Mouse (Mus musculus): ENCODE measurements at regions not wholly inside any gene's neighbourhood (a gene's known extent, or its start where the extent isn't known, plus 50 kb on each side); places are given as distances from the start of the nearest gene placed in this dataset.
"Not testable (repeated sequence)": the region's sequence is repeated elsewhere in the genome, so short reads cannot be mapped to it uniquely, and the experiment has no call there.

DNA sequence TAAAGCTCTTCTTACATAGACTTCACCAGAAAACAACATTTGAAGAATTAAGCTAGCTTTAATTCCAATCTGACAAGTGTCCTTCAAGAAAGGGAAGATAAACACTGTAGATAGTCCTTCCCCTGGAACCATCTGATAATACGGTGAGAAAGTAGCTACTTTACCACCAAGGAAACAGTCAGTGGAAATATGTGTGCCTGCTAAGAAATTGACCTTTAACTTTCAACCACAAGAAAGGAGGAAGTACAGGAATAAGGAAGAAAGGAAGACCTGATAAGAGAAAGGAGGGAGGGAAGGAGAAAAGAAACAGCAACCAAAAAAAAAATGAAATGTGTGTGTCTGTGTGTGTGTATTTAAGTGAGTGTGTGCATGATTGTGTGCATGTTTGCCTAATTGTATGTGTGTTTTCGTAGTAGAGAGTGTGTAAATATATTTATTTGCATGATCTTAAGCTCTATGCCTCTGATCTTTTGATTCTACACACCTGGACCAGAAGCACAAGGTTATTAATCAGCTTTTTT lies 831.3 kb downstream of the Pla2g4a start:
- WGBS (ENCODE audit: insufficient replicate concordance) = 10% methylated on average over 2 of the region's 2 CpGs
- H3K4me3 ChIP-seq (replicated peaks) = no peak overlapping the region
- ATAC-seq (ENCODE audit: insufficient read depth) = no peak

DNA sequence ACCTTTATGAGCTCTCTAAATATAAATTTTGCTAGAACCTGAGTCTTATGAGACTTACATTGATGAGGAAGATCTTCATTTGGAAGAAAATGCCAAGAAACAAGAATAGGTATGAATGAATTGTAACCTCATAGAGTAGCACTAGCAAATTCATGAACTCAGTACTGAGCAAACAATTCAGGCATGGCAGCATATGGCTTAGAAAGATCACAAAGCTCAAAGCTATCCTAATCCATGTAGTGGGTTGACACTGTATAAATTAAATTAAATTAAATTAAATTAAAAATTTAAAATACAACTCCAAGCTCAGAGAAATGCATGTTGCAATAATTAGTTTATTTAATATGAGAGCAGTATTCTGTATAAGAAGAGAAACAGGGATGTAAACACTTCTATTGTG lies 832.0 kb downstream of the Pla2g4a start:
- ATAC-seq (ENCODE audit: insufficient read depth) = no peak

More for the DNA sequence above, 831.3 kb downstream of the Pla2g4a start:
- Histone ChIP-seq H3K9ac (no peak overlapping the region), H3K27ac (replicated peaks) (no peak overlapping the region), H3K36me3 (replicated peaks) (no peaks in the 10 kb centered on the region), H3K27me3 (no peaks in the 10 kb centered on the region), H3K4me2 (no peak overlapping the region), H3K4me1 (replicated peaks) (no peaks in the 10 kb centered on the region), H3K9me3 (replicated peaks) (no peaks in the 10 kb centered on the region)

DNA sequence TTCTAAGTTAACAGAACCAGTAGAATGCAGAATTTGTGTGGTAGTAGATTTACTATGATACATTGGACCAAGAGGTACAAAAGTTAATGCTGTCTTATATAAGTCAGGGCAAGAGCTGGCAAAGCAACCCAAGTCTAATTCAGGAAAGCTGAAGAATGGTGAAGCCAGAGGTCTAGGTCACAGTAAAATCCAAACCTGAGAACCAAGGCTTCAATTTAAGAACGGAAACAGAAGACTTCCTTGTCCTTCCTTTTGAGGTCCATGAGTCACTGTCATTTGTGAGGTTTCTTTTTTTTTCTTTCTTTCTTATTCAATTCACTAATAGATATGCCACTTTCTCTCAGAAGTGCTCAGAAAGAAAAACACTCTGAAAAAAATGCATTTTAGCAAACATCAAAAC lies 833.4 kb downstream of the Pla2g4a start:
- ATAC-seq (ENCODE audit: insufficient read depth) = no peak
- H3K4me2 ChIP-seq = no peak overlapping the region
- H3K9ac ChIP-seq = no peak overlapping the region
- WGBS (ENCODE audit: insufficient replicate concordance) = 33% methylated on average over 1 of the region's 1 CpGs
- no peaks in the 10 kb centered on the region for H3K9me3 ChIP-seq (replicated peaks)
- H3K27ac ChIP-seq (replicated peaks) = no peak overlapping the region
- no peaks in the 10 kb centered on the region for H3K36me3 ChIP-seq (replicated peaks)
- no peaks in the 10 kb centered on the region for H3K27me3 ChIP-seq
- H3K4me3 ChIP-seq (replicated peaks) = no peak overlapping the region
- H3K4me1 ChIP-seq (replicated peaks) = no peaks in the 10 kb centered on the region

More for the DNA sequence above, 832.0 kb downstream of the Pla2g4a start:
- Histone ChIP-seq H3K36me3 (replicated peaks) (no peaks in the 10 kb centered on the region), H3K27ac (replicated peaks) (no peak overlapping the region), H3K27me3 (no peaks in the 10 kb centered on the region), H3K4me3 (replicated peaks) (no peak overlapping the region), H3K9ac (no peak overlapping the region), H3K4me1 (replicated peaks) (no peaks in the 10 kb centered on the region), H3K4me2 (no peak overlapping the region), H3K9me3 (replicated peaks) (no peaks in the 10 kb centered on the region)

DNA sequence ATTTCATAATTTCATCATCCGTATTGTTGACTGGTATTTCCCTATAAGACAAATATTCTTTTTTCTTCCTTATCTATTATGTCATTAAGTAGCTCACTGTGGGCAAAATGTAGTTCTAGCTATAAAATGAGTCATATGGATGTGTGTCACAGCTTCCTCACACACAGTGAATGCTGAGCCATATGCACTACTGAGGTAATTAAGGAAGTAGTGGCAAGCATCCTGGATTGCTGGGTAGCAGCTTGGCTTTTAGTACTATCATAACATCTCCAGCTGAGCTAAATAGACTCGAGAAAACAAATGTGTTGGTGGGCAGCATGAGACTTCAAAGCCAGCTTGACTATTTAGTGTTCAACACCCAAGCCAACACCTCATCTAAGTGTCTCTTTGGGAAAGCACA lies 857.7 kb downstream of the Pla2g4a start:
- WGBS (ENCODE audit: insufficient replicate concordance) = 42% methylated on average over 2 of the region's 2 CpGs
- Histone ChIP-seq H3K27ac (replicated peaks) (no peak overlapping the region), H3K9ac (no peak overlapping the region), H3K4me3 (replicated peaks) (no peak overlapping the region), H3K4me2 (no peak overlapping the region), H3K9me3 (replicated peaks) (no peaks in the 10 kb centered on the region), H3K27me3 (no peaks in the 10 kb centered on the region), H3K36me3 (replicated peaks) (no peaks in the 10 kb centered on the region), H3K4me1 (replicated peaks) (no peaks in the 10 kb centered on the region)
- ATAC-seq (ENCODE audit: insufficient read depth) = no peak

DNA sequence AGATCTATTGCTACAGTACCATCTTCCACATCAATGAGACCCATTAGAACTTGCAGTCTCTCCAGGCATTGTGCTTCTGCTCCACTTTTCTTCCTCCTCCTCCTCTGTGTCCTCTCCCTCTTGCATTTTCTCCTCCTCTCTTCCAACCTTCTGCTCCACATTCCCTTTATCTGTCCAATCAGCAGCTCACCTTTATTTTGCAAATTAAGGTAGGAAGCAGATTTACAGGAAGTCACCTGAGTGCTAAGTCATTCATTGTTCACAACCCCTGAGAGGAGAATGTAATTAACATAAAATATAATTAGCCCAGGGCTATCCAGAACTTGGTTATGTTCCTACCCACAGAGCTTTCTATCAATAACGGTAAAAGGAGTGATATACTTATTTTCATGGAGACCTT lies 863.7 kb downstream of the Pla2g4a start:
- no peaks in the 10 kb centered on the region for H3K9me3 ChIP-seq (replicated peaks)
- no peaks in the 10 kb centered on the region for H3K27me3 ChIP-seq
- no peak overlapping the region for H3K27ac ChIP-seq (replicated peaks)
- H3K4me2 ChIP-seq = no peak overlapping the region
- no peaks in the 10 kb centered on the region for H3K36me3 ChIP-seq (replicated peaks)
- no peak for ATAC-seq (ENCODE audit: insufficient read depth)
- 75% methylated on average over 1 of the region's 1 CpGs for WGBS (ENCODE audit: insufficient replicate concordance)
- H3K9ac ChIP-seq = no peak overlapping the region
- no peaks in the 10 kb centered on the region for H3K4me1 ChIP-seq (replicated peaks)
- no peak overlapping the region for H3K4me3 ChIP-seq (replicated peaks)

DNA sequence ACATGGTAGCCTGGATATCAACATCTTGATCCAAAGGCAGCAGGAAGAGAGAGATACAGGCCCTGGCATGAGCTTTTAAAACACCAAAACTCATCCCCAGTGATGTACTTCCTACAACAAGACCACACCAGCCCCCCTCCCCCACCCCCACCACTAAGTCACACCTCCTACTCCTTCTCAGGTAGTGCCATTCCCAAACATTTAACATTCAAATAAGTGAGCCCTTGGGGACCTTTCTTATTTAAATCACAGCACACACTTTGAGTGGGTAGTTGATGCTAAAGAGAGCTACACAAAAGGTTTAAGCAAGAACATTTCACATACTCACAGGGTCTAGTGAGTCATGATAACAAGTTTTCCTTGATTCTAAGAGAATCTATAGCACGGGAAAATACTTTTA lies 886.4 kb downstream of the Pla2g4a start:
- no peaks in the 10 kb centered on the region for H3K9me3 ChIP-seq (replicated peaks)
- ATAC-seq (ENCODE audit: insufficient read depth) = no peak
- no peak overlapping the region for H3K4me2 ChIP-seq
- no peak overlapping the region for H3K9ac ChIP-seq
- no peaks in the 10 kb centered on the region for H3K4me1 ChIP-seq (replicated peaks)
- no peak overlapping the region for H3K4me3 ChIP-seq (replicated peaks)
- no peak overlapping the region for H3K27ac ChIP-seq (replicated peaks)
- no peaks in the 10 kb centered on the region for H3K27me3 ChIP-seq
- 47% methylated on average over 1 of the region's 1 CpGs for WGBS (ENCODE audit: insufficient replicate concordance)
- no peaks in the 10 kb centered on the region for H3K36me3 ChIP-seq (replicated peaks)

DNA sequence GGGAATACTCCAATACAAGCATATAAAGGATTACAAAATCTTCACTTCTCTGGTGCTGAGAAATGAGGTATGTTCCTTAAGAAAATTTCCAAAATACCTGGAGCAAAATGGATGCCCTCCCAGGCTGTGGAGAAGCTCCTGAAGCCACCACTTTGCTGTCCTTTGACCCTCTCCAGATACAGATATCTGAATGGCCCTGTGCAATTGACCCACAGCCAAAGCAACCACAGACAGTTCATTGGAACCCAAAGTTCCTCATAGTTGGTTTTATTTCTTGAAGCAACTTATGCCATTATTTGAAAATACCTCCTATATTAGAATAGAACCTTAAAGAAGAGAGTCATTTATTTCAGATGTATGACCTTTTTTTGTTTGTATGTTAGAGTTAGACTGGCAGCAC lies 891.5 kb downstream of the Pla2g4a start:
- Histone ChIP-seq H3K4me1 (replicated peaks) (no peaks in the 10 kb centered on the region), H3K9me3 (replicated peaks) (no peaks in the 10 kb centered on the region), H3K4me2 (no peak overlapping the region), H3K9ac (no peak overlapping the region), H3K27me3 (no peaks in the 10 kb centered on the region), H3K27ac (replicated peaks) (no peak overlapping the region), H3K36me3 (replicated peaks) (no peaks in the 10 kb centered on the region), H3K4me3 (replicated peaks) (no peak overlapping the region)
- ATAC-seq (ENCODE audit: insufficient read depth) = no peak

DNA sequence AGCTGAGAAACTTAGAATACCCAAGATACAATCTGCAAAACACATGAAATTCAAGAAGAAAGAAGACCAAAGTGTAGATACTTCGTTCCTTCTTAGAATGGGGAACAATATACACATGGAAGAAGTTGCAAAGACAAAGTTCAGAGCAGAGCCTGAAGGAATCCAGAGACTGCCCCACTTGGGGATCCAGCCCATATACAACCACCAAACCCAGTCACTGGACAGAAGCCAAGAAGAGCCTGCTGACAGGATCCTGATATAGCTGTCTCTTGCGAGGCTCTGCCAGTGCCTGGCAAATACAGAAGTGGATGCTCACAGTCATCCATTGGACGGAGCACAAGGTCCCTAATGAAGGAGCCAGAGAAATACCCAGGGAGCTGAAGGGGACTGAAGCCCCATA lies 898.1 kb downstream of the Pla2g4a start:
- not testable (repeated sequence) for H3K27me3 ChIP-seq; ATAC-seq (ENCODE audit: insufficient read depth)

DNA sequence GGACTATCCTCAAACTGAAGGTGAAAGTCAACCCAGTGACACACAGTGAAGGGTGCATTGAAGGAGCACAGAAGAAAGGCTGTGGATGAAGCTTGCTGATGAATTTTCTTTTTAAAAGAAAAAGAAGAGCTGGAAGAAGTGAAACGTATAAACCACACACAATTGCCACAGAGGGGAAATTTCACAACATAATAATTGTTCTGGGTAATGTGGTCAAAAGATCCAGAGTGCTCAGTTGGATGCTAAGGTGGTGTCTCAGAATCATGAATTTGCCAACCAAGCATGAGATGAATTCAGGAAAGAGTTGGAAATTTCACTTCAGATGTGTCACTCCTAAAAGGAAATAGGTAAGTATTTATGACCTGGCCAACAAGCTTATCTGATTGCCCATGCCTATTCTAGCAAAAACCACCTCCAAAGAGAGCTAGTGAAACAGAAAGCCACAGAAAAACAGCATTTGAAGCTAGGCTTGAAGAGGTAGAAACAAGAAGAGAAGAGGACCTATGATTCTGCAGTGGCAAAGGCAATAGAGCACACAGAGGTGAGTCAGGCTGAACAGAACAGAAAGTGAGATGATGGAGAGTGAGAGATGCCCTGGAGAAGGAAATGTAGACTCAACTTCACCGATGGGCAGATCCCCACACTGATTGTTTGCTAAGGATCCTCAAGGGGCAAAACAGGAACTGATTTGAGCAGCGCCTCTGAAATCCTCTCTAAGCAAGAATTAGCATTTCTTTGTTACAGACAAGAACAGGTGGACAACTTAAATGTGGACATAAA lies 922.7 kb downstream of the Pla2g4a start:
- H3K4me3 ChIP-seq (replicated peaks) = no peak overlapping the region
- no peaks in the 10 kb centered on the region for H3K36me3 ChIP-seq (replicated peaks)
- no peaks in the 10 kb centered on the region for H3K4me1 ChIP-seq (replicated peaks)
- ATAC-seq (ENCODE audit: insufficient read depth) = no peak
- H3K9ac ChIP-seq = no peak overlapping the region
- H3K9me3 ChIP-seq (replicated peaks) = no peaks in the 10 kb centered on the region
- 34% methylated on average over 3 of the region's 3 CpGs for WGBS (ENCODE audit: insufficient replicate concordance)
- H3K4me2 ChIP-seq = no peak overlapping the region
- H3K27ac ChIP-seq (replicated peaks) = no peak overlapping the region
- H3K27me3 ChIP-seq = no peaks in the 10 kb centered on the region

More for the DNA sequence above, 898.1 kb downstream of the Pla2g4a start:
- not testable (repeated sequence) for H3K4me1 ChIP-seq (replicated peaks); H3K36me3 ChIP-seq (replicated peaks); H3K9me3 ChIP-seq (replicated peaks); H3K4me3 ChIP-seq (replicated peaks); H3K27ac ChIP-seq (replicated peaks); H3K9ac ChIP-seq; H3K4me2 ChIP-seq
- 54% methylated on average over 3 of the region's 3 CpGs for WGBS (ENCODE audit: insufficient replicate concordance)

DNA sequence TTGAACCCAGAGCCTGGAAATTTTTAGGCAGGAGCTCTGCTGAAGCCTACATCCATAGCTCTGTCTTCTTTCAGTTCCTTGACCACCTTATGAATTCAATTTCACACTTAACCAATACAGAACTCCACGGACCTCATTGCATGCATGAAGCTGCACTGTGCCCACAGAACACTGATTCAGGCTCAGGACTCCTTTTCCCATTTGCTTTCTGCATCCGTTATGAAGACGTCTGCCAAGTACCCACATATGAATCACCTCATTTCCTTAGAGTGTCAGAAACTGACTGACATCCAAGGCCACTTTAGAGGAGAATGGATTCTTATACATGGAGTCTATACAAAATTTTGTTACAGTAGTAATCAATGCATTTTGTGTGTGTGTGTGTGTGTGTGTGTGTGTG lies 932.8 kb downstream of the Pla2g4a start:
- no peak for ATAC-seq (ENCODE audit: insufficient read depth)
- Histone ChIP-seq H3K9me3 (replicated peaks) (no peaks in the 10 kb centered on the region), H3K27ac (replicated peaks) (no peak overlapping the region), H3K4me1 (replicated peaks) (no peaks in the 10 kb centered on the region), H3K4me3 (replicated peaks) (no peak overlapping the region), H3K36me3 (replicated peaks) (no peaks in the 10 kb centered on the region), H3K27me3 (no peaks in the 10 kb centered on the region), H3K9ac (no peak overlapping the region), H3K4me2 (no peak overlapping the region)
- 60% methylated on average over 3 of the region's 3 CpGs for WGBS (ENCODE audit: insufficient replicate concordance)

DNA sequence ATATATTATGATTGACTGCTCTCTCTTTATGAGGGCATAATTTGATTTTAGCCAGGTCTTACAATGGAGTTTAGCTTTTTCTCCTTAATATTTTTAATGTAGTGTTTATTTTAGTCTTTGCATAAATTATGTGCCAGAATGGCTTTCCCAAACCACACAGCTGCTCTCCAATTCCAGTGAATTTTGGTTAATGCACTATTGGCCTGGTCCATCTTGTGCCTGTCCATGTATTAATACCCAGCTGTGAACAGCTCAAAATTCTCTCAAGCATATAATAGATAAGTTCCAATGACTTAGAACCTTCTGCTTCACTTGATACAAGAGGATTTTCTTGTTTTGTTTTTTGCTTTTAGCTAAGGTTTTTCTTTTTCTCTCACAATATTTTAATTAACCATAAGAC lies 939.4 kb downstream of the Pla2g4a start:
- H3K36me3 ChIP-seq (replicated peaks) = no peaks in the 10 kb centered on the region
- no peaks in the 10 kb centered on the region for H3K27me3 ChIP-seq
- no peak overlapping the region for H3K4me2 ChIP-seq
- H3K4me1 ChIP-seq (replicated peaks) = no peaks in the 10 kb centered on the region
- H3K4me3 ChIP-seq (replicated peaks) = no peak overlapping the region
- no peak overlapping the region for H3K27ac ChIP-seq (replicated peaks)
- H3K9me3 ChIP-seq (replicated peaks) = no peaks in the 10 kb centered on the region
- no peak for ATAC-seq (ENCODE audit: insufficient read depth)
- no peak overlapping the region for H3K9ac ChIP-seq

DNA sequence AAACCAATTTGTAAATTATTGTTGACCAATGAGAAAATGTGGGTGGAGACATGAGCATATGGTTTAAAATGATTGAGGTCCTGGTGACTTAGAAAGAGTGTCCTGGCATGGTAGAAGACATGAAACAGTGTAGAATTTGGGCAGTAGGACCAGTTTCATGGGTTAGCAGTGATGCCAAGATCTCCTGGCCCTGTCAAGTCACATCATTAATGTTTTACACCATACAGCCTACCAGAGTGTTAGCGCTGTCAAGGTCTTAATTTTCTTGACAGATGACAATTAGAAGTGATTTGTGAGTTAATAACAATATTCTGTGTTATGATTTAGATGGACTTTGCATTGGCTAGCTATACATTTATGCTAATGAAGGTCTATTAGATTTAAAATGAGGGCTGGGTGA lies 939.8 kb downstream of the Pla2g4a start:
- WGBS (ENCODE audit: insufficient replicate concordance) = 78% methylated on average over 1 of the region's 1 CpGs
- no peak overlapping the region for H3K9ac ChIP-seq
- no peaks in the 10 kb centered on the region for H3K9me3 ChIP-seq (replicated peaks)
- H3K4me3 ChIP-seq (replicated peaks) = no peak overlapping the region
- no peak overlapping the region for H3K4me2 ChIP-seq
- H3K4me1 ChIP-seq (replicated peaks) = no peaks in the 10 kb centered on the region
- H3K27ac ChIP-seq (replicated peaks) = no peak overlapping the region
- H3K27me3 ChIP-seq = no peaks in the 10 kb centered on the region
- no peaks in the 10 kb centered on the region for H3K36me3 ChIP-seq (replicated peaks)
- no peak for ATAC-seq (ENCODE audit: insufficient read depth)
